Mouse (Mus musculus) C2C12 (cell line): ENCODE results near the gene Kiz. TPM values are rescaled to one million over a fixed set of nuclear protein-coding genes. Genes with fewer than 3 reads are reported as not detected.

Experiments used
- H3K27me3 ChIP-seq: one replicate; pipeline ENCODE4 v1.6.1; 2011; ENCODE audit not compliant: control insufficient read depth, insufficient read depth, insufficient read length
- H3K36me3 ChIP-seq: one replicate; pipeline ENCODE4 v1.6.1; 2011; ENCODE audit not compliant: control insufficient read depth, insufficient read depth
- H3K4me3 ChIP-seq: one replicate; pipeline ENCODE4 v1.5.1; 2011; ENCODE audit warnings: mild to moderate bottlenecking, control low read depth; ENCODE audit not compliant: poor library complexity, insufficient read depth, severe bottlenecking
- H3K79me2 ChIP-seq: one replicate; pipeline ENCODE4 v1.6.1; 2011; ENCODE audit not compliant: control insufficient read depth, insufficient read depth
- H3K79me3 ChIP-seq: one replicate; pipeline ENCODE4 v1.6.1; 2011; ENCODE audit warnings: low read depth, control low read depth
- H3ac ChIP-seq: one replicate; pipeline ENCODE3; 2011; ENCODE audit warnings: low read depth; ENCODE audit not compliant: control insufficient read depth, insufficient read length
- CEBPB ChIP-seq: IDR thresholded peaks from one replicate; pipeline ENCODE4 v1.6.1; 2011; ENCODE audit warnings: low read depth, mild to moderate bottlenecking, control low read depth, moderate library complexity
- CTCF ChIP-seq: IDR thresholded peaks from one replicate; pipeline ENCODE4 v1.5.1; 2011; ENCODE audit not compliant: control insufficient read depth, insufficient read depth, insufficient read length
- FOSL1 ChIP-seq: IDR thresholded peaks from one replicate; pipeline ENCODE4 v1.8.0; 2011; ENCODE audit warnings: mild to moderate bottlenecking, low read length; ENCODE audit not compliant: poor library complexity, insufficient read depth, severe bottlenecking
- MAX ChIP-seq: IDR thresholded peaks from one replicate; pipeline ENCODE4 v1.6.1; 2011; ENCODE audit warnings: mild to moderate bottlenecking, control low read depth
- MYOD1 ChIP-seq: IDR thresholded peaks from one replicate; pipeline ENCODE4 v1.6.1; 2011; ENCODE audit warnings: low read depth; ENCODE audit not compliant: control insufficient read depth, insufficient read length
- MYOG ChIP-seq: IDR thresholded peaks from one replicate; pipeline ENCODE4 v1.6.1; 2011; ENCODE audit not compliant: control insufficient read depth, insufficient read length; ENCODE audit errors: extremely low read depth
- USF1 ChIP-seq: IDR thresholded peaks from one replicate; pipeline ENCODE4 v1.6.1; 2011; ENCODE audit warnings: low read depth, mild to moderate bottlenecking, control low read depth, moderate library complexity
- polyA plus RNA-seq: library from polyadenylated mRNA; unstranded; fragments of >200 nt; fragmentation: generic; extraction: Trizol; gene quantifications from one replicate; pipeline ENCODE4 v1.2.1, GENCODE M21; 2012; ENCODE audit warnings: missing spikeins

Gene Kiz
- polyA plus RNA-seq, 1 experiment, result 5.9 TPM

DNA sequence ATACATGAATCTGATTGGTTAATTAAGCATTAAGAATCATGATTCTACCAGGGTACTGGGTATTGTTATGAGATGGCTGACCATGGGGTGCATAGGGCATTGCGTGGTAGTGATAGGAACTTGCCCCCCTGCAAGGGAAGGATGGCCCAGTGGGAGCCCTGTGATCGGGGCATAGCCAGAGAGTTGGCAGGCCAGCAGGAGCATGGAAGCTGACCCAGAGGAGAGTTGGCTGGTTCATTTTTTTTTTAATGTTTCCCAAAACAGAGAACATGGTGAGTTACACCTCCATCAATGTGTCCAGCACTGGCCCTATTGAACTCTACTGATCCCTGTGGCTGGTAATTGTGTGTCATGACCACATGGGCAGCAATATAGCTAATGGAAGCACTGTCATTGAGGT lies 127.1 kb downstream of the Kiz start:
- TF ChIP-seq CEBPB (no peak), MYOG (no peak), USF1 (no peak), CTCF (no peak), FOSL1 (no peak), MYOD1 (no peak), MAX (no peak)
- Histone ChIP-seq H3K79me3 (no peaks in the 10 kb centered on the region), H3K4me3 (no peak overlapping the region), H3K36me3 (no peaks in the 10 kb centered on the region), H3ac (no peak overlapping the region), H3K79me2 (no peaks in the 10 kb centered on the region), H3K27me3 (no peaks in the 10 kb centered on the region)

DNA sequence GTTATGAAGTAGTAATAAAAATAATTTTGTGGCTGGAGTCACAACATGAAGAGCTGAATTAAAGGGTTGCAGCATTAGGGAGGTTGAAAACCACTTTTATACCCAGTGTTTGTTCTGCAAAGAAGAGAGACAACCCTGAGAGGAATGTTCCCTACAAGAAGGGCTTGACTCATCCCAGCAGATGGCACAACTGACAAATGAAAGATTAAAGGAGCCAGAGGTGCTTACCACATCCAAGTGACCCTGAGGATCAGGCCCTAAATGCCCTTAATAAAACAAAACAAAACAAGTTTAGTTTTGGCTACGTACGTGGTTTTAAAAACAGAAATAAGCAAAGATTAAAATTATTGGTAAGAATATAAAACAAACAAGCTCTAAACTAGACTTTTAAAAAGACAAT lies 129.2 kb downstream of the Kiz start:
- Histone ChIP-seq H3K36me3 (no peaks in the 10 kb centered on the region), H3ac (no peak overlapping the region), H3K79me2 (no peaks in the 10 kb centered on the region), H3K27me3 (no peaks in the 10 kb centered on the region), H3K4me3 (no peak overlapping the region), H3K79me3 (no peaks in the 10 kb centered on the region)
- TF ChIP-seq FOSL1 (no peak), CEBPB (no peak), CTCF (no peak), USF1 (no peak), MAX (no peak), MYOG (no peak), MYOD1 (no peak)

DNA sequence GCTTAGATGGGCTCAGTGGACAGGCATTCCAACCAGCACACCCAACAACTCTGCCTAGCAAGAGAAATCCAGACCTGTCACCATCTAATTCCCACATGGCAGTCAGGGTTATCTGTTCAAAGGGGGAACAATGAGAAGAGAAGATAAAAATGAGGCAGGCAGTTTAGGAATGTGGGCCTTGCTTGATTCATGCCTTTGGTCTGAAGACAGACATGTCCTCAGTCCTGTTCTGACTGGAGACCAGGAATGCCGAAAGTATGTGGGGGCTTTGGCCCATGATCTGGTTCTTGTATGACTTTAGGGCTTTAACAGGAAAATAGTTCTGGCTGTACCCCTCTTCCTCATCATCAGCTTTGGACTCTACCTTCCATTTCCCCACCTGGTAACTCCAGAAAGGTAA lies 130.1 kb downstream of the Kiz start:
- Histone ChIP-seq H3K4me3 (no peak overlapping the region), H3K79me2 (no peaks in the 10 kb centered on the region), H3ac (no peak overlapping the region), H3K36me3 (no peaks in the 10 kb centered on the region), H3K27me3 (no peaks in the 10 kb centered on the region), H3K79me3 (no peaks in the 10 kb centered on the region)
- TF ChIP-seq USF1, result no peak
- no peak for TF ChIP-seq MYOG
- no peak for TF ChIP-seq CEBPB
- no peak for TF ChIP-seq CTCF

DNA sequence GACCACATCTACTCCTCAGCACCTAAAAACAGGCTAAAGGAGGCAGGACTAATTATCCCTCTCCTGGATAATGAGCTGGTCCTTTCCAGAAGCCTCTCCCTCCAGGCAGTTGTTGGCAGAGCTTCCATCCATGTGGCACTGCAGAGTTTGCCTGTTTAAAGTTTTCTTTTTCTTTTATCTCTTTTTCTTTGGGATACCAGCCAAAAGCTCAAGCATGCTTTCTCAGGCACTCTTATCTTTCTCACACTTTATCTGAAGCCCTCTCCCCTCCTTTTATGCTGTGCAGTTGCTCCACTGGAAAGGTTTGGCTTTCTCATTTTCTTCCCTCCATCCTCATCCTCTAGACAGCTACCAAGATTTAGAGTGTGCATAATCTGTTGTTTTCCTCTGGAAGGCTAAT lies 130.8 kb downstream of the Kiz start:
- no peak overlapping the region for H3K4me3 ChIP-seq
- no peaks in the 10 kb centered on the region for H3K79me2 ChIP-seq
- H3K36me3 ChIP-seq, result no peaks in the 10 kb centered on the region
- no peak for TF ChIP-seq MYOG
- no peak for TF ChIP-seq USF1
- no peak for TF ChIP-seq FOSL1
- no peak for TF ChIP-seq CTCF
- no peak for TF ChIP-seq CEBPB
- no peak for TF ChIP-seq MYOD1
- no peak for TF ChIP-seq MAX
- no peaks in the 10 kb centered on the region for H3K27me3 ChIP-seq
- H3ac ChIP-seq, result no peak overlapping the region
- no peaks in the 10 kb centered on the region for H3K79me3 ChIP-seq

DNA sequence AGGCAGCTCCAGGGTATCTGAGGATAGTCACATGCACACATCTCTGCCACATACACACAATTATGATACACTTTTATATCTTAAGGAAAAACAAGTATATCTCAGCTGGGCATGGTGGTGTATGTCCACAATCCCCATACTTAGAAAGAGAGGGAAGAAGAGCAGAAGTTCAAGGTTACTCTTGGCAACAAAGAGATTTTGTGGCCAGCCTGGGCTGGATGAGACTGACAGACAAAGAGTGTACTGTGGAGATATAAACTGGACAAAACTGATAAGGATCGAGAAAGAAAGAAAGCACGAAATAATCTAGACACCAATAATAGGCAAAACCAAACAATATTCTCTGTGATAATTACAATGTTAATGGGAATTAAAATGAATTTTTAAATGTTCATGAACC lies 151.6 kb downstream of the Kiz start:
- Histone ChIP-seq H3K4me3 (no peak overlapping the region), H3ac (no peak overlapping the region), H3K79me3 (no peaks in the 10 kb centered on the region), H3K79me2 (peaks cover 3% of the 10 kb centered on the region), H3K36me3 (no peaks in the 10 kb centered on the region), H3K27me3 (no peaks in the 10 kb centered on the region)
- no peak for TF ChIP-seq CTCF

DNA sequence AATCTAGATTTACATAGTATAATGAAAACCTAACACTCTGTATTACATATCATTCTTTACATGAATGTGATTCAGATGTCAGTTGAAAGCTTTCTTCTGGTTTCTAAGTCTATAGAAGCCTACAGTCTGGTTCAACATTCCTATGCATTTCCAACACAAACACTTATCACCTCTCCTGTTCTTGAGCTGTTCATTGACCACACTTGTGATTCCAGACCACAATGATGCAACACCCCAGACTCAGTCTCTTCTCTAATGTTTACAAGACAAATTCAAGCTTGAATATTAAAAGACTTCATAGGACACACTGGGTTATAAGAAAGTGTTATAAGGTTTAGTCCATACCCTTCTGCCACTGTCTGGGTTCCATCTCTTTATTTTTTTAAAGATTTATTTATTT lies 153.4 kb downstream of the Kiz start:
- Histone ChIP-seq H3K36me3 (no peaks in the 10 kb centered on the region), H3K79me3 (peaks cover 6% of the 10 kb centered on the region), H3ac (no peak overlapping the region), H3K27me3 (no peaks in the 10 kb centered on the region), H3K4me3 (no peak overlapping the region), H3K79me2 (peaks cover 18% of the 10 kb centered on the region)
- TF ChIP-seq MAX (no peak), MYOD1 (no peak), MYOG (no peak), CTCF (no peak), CEBPB (no peak), FOSL1 (no peak), USF1 (no peak)

DNA sequence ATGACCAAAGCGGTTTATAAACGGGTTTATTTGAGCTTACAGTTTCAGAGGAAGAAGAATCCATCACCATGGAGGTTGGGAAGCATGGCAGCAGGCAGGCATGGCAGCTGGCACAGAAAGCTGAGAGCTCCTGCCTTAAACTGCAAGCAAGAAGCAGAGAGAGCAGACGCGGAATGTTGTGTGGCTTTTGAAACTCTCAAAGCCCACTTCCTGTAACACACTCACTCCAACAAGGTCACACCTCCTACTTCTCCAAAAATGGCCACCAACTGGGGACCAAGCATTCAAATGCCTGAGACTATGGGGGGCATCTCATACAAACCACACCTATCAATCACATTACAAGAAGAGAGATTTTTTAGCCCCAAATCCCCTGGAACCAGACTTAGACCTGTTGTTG lies 154.5 kb downstream of the Kiz start:
- Histone ChIP-seq H3K27me3 (no peaks in the 10 kb centered on the region), H3ac (no peak overlapping the region), H3K79me3 (peaks cover 15% of the 10 kb centered on the region), H3K36me3 (peaks cover 3% of the 10 kb centered on the region), H3K4me3 (no peak overlapping the region), H3K79me2 (peaks cover 29% of the 10 kb centered on the region)
- no peak for TF ChIP-seq FOSL1
- no peak for TF ChIP-seq USF1
- TF ChIP-seq MYOD1, result no peak
- TF ChIP-seq MYOG, result no peak
- TF ChIP-seq CTCF, result no peak
- no peak for TF ChIP-seq CEBPB
- TF ChIP-seq MAX, result no peak
